Mouse (Mus musculus): ENCODE data around the gene Spc24.

GRCm38 (mm10) chr9:21768511-21769411 is 8.7 kb upstream of the Spc24 start:
- no peak for TF ChIP-seq CTCF (IDR thresholded peaks at IDR 0.05)
- no peak for TF ChIP-seq EP300 (IDR thresholded peaks at IDR 0.05; ENCODE audit: insufficient read depth, low read depth, low read length)

Measured in heart, adult 2 months (tissue).